Mouse (Mus musculus): Measurements from ENCODE around the gene Atn1. TPM values are rescaled to one million over a fixed set of nuclear protein-coding genes. Genes with fewer than 3 reads are reported as not detected.

The Atn1 gene
- polyA plus RNA-seq, 1 experiment from 2014 or later: 9.0 TPM

- Histone ChIP-seq H3K36me3 (replicated peaks; ENCODE audit: control insufficient read depth, insufficient read depth, low read depth, low read length) (no peaks in the 10 kb centered on the region), H3K9ac (replicated peaks; ENCODE audit: low read length) (no peak overlapping the region), H3K27ac (replicated peaks; ENCODE audit: low read depth, low read length) (no peak overlapping the region), H3K4me3 (ENCODE audit: low read depth, low read length) (no peak overlapping the region), H3K27me3 (ENCODE audit: control insufficient read depth, insufficient read depth, low read length) (no peaks in the 10 kb centered on the region), H3K4me2 (ENCODE audit: low read depth, low read length) (no peak overlapping the region), H3K9me3 (replicated peaks; ENCODE audit: control insufficient read depth, low read length) (no peaks in the 10 kb centered on the region), H3K4me1 (ENCODE audit: control insufficient read depth, insufficient read depth, low read length) (no peaks in the 10 kb centered on the region)
- WGBS: 81% methylated on average over 8 of the region's 8 CpGs
- DNase-seq (ENCODE audit: low spot score) (no peak), ATAC-seq (replicated peaks; ENCODE audit: insufficient number of reproducible peaks, low FRiP score, low TSS enrichment, low read depth) (no peak)
Measured at GRCm38 (mm10) chr6:124723541-124723940, 32.8 kb downstream of the Atn1 start.

- H3K9me3 ChIP-seq (replicated peaks; ENCODE audit: control insufficient read depth, low read length): no peaks in the 10 kb centered on the region
- WGBS: 78% methylated on average over 6 of the region's 6 CpGs
Measured at GRCm38 (mm10) chr6:124722876-124723473, 33.3 kb downstream of the Atn1 start.

GRCm38 (mm10) chr6:124720904-124721303 lies 35.4 kb downstream of the Atn1 start:
- H3K4me1 ChIP-seq (ENCODE audit: control insufficient read depth, insufficient read depth, low read length): no peaks in the 10 kb centered on the region
- no peak overlapping the region for H3K4me3 ChIP-seq (ENCODE audit: low read depth, low read length)
- peaks cover 2% of the 10 kb centered on the region for H3K36me3 ChIP-seq (replicated peaks; ENCODE audit: control insufficient read depth, insufficient read depth, low read depth, low read length)
- no peaks in the 10 kb centered on the region for H3K27me3 ChIP-seq (ENCODE audit: control insufficient read depth, insufficient read depth, low read length)
- ATAC-seq (replicated peaks; ENCODE audit: insufficient number of reproducible peaks, low FRiP score, low TSS enrichment, low read depth): no peak
- H3K27ac ChIP-seq (replicated peaks; ENCODE audit: low read depth, low read length): no peak overlapping the region
- H3K9ac ChIP-seq (replicated peaks; ENCODE audit: low read length): no peak overlapping the region
- no peaks in the 10 kb centered on the region for H3K9me3 ChIP-seq (replicated peaks; ENCODE audit: control insufficient read depth, low read length)
- no peak for DNase-seq (ENCODE audit: low spot score)
- no peak overlapping the region for H3K4me2 ChIP-seq (ENCODE audit: low read depth, low read length)
- 79% methylated on average over 11 of the region's 11 CpGs for WGBS

More at GRCm38 (mm10) chr6:124722876-124723473, 33.3 kb downstream of the Atn1 start:
- H3K9ac ChIP-seq (replicated peaks; ENCODE audit: low read length): no peak overlapping the region
- no peak overlapping the region for H3K4me3 ChIP-seq (ENCODE audit: low read depth, low read length)
- no peak for ATAC-seq (replicated peaks; ENCODE audit: insufficient number of reproducible peaks, low FRiP score, low TSS enrichment, low read depth)
- no peak overlapping the region for H3K27ac ChIP-seq (replicated peaks; ENCODE audit: low read depth, low read length)
- no peaks in the 10 kb centered on the region for H3K36me3 ChIP-seq (replicated peaks; ENCODE audit: control insufficient read depth, insufficient read depth, low read depth, low read length)
- DNase-seq (ENCODE audit: low spot score): no peak
- H3K4me2 ChIP-seq (ENCODE audit: low read depth, low read length): no peak overlapping the region
- H3K4me1 ChIP-seq (ENCODE audit: control insufficient read depth, insufficient read depth, low read length): no peaks in the 10 kb centered on the region
- H3K27me3 ChIP-seq (ENCODE audit: control insufficient read depth, insufficient read depth, low read length): no peaks in the 10 kb centered on the region

- H3K36me3 ChIP-seq (replicated peaks; ENCODE audit: control insufficient read depth, insufficient read depth, low read depth, low read length): peaks cover 7% of the 10 kb centered on the region
- H3K27me3 ChIP-seq (ENCODE audit: control insufficient read depth, insufficient read depth, low read length): no peaks in the 10 kb centered on the region
- no peaks in the 10 kb centered on the region for H3K9me3 ChIP-seq (replicated peaks; ENCODE audit: control insufficient read depth, low read length)
- no peaks in the 10 kb centered on the region for H3K4me1 ChIP-seq (ENCODE audit: control insufficient read depth, insufficient read depth, low read length)
- no peak for ATAC-seq (replicated peaks; ENCODE audit: insufficient number of reproducible peaks, low FRiP score, low TSS enrichment, low read depth)
- no peak overlapping the region for H3K27ac ChIP-seq (replicated peaks; ENCODE audit: low read depth, low read length)
- peak overlapping the region; percentile 16; the same call in 1 of the 2 replicates for H3K4me2 ChIP-seq (ENCODE audit: low read depth, low read length)
- H3K4me3 ChIP-seq (ENCODE audit: low read depth, low read length): peak overlapping the region; percentile 14; the same call in 1 of the 2 replicates
- no peak for DNase-seq (ENCODE audit: low spot score)
- 73% methylated on average over 7 of the region's 7 CpGs for WGBS
- peak overlapping the region; percentile 34; the same call in 1 of the 2 replicates for H3K9ac ChIP-seq (replicated peaks; ENCODE audit: low read length)
Measured at GRCm38 (mm10) chr6:124719354-124719978, 36.9 kb downstream of the Atn1 start.

GRCm38 (mm10) chr6:124718703-124719102 lies 37.6 kb downstream of the Atn1 start:
- H3K27ac ChIP-seq (replicated peaks; ENCODE audit: low read depth, low read length): no peak overlapping the region
- DNase-seq (ENCODE audit: low spot score) (peak; percentile 49), ATAC-seq (replicated peaks; ENCODE audit: insufficient number of reproducible peaks, low FRiP score, low TSS enrichment, low read depth) (no peak)
- peaks cover 10% of the 10 kb centered on the region for H3K36me3 ChIP-seq (replicated peaks; ENCODE audit: control insufficient read depth, insufficient read depth, low read depth, low read length)
- peak overlapping the region; percentile 34 for H3K9ac ChIP-seq (replicated peaks; ENCODE audit: low read length)
- 0 out of 2 replicates have a peak overlapping the region, but pooled peaks have one; percentile 11 for H3K4me2 ChIP-seq (ENCODE audit: low read depth, low read length)
- 59% methylated on average over 14 of the region's 16 CpGs for WGBS
- H3K4me3 ChIP-seq (ENCODE audit: low read depth, low read length): peak overlapping the region; percentile 18
- no peaks in the 10 kb centered on the region for H3K9me3 ChIP-seq (replicated peaks; ENCODE audit: control insufficient read depth, low read length)
- H3K4me1 ChIP-seq (ENCODE audit: control insufficient read depth, insufficient read depth, low read length): no peaks in the 10 kb centered on the region; the same call in 1 of the 2 replicates
- no peaks in the 10 kb centered on the region for H3K27me3 ChIP-seq (ENCODE audit: control insufficient read depth, insufficient read depth, low read length)

- H3K36me3 ChIP-seq (replicated peaks; ENCODE audit: control insufficient read depth, insufficient read depth, low read depth, low read length): peaks cover 10% of the 10 kb centered on the region
- ATAC-seq (replicated peaks; ENCODE audit: insufficient number of reproducible peaks, low FRiP score, low TSS enrichment, low read depth) (no peak), DNase-seq (ENCODE audit: low spot score) (no peak)
- no peak overlapping the region for H3K27ac ChIP-seq (replicated peaks; ENCODE audit: low read depth, low read length)
- H3K9me3 ChIP-seq (replicated peaks; ENCODE audit: control insufficient read depth, low read length): no peaks in the 10 kb centered on the region
- no peaks in the 10 kb centered on the region; the same call in 1 of the 2 replicates for H3K4me1 ChIP-seq (ENCODE audit: control insufficient read depth, insufficient read depth, low read length)
- WGBS: 70% methylated on average over 13 of the region's 13 CpGs
- no peaks in the 10 kb centered on the region for H3K27me3 ChIP-seq (ENCODE audit: control insufficient read depth, insufficient read depth, low read length)
- H3K4me2 ChIP-seq (ENCODE audit: low read depth, low read length): no peak overlapping the region
- no peak overlapping the region; the same call in 1 of the 2 replicates for H3K9ac ChIP-seq (replicated peaks; ENCODE audit: low read length)
- peak overlapping the region; percentile 18 for H3K4me3 ChIP-seq (ENCODE audit: low read depth, low read length)
Measured at GRCm38 (mm10) chr6:124717968-124718367, 38.4 kb downstream of the Atn1 start.

GRCm38 (mm10) chr6:124716864-124717490 lies 39.3 kb downstream of the Atn1 start:
- WGBS: 69% methylated on average over 20 of the region's 20 CpGs
- Histone ChIP-seq H3K27ac (replicated peaks; ENCODE audit: low read depth, low read length) (no peak overlapping the region), H3K4me3 (ENCODE audit: low read depth, low read length) (no peak overlapping the region), H3K9ac (replicated peaks; ENCODE audit: low read length) (no peak overlapping the region), H3K4me1 (ENCODE audit: control insufficient read depth, insufficient read depth, low read length) (no peaks in the 10 kb centered on the region; the same call in 1 of the 2 replicates), H3K27me3 (ENCODE audit: control insufficient read depth, insufficient read depth, low read length) (no peaks in the 10 kb centered on the region), H3K4me2 (ENCODE audit: low read depth, low read length) (no peak overlapping the region), H3K36me3 (replicated peaks; ENCODE audit: control insufficient read depth, insufficient read depth, low read depth, low read length) (peaks cover 10% of the 10 kb centered on the region), H3K9me3 (replicated peaks; ENCODE audit: control insufficient read depth, low read length) (no peaks in the 10 kb centered on the region)
- DNase-seq (ENCODE audit: low spot score) (peak; percentile 66), ATAC-seq (replicated peaks; ENCODE audit: insufficient number of reproducible peaks, low FRiP score, low TSS enrichment, low read depth) (no peak)

GRCm38 (mm10) chr6:124712918-124713317 lies 43.4 kb downstream of the Atn1 start:
- H3K4me1 ChIP-seq (ENCODE audit: control insufficient read depth, insufficient read depth, low read length): no peaks in the 10 kb centered on the region; the same call in 1 of the 2 replicates
- H3K4me2 ChIP-seq (ENCODE audit: low read depth, low read length): peak overlapping the region; percentile 89
- peak overlapping the region; percentile 53; the same call in 1 of the 2 replicates for H3K27ac ChIP-seq (replicated peaks; ENCODE audit: low read depth, low read length)
- DNase-seq (ENCODE audit: low spot score): no peak
- ATAC-seq (replicated peaks; ENCODE audit: insufficient number of reproducible peaks, low FRiP score, low TSS enrichment, low read depth): no peak
- no peaks in the 10 kb centered on the region for H3K9me3 ChIP-seq (replicated peaks; ENCODE audit: control insufficient read depth, low read length)
- 16% methylated on average over 11 of the region's 11 CpGs for WGBS
- H3K36me3 ChIP-seq (replicated peaks; ENCODE audit: control insufficient read depth, insufficient read depth, low read depth, low read length): peaks cover 10% of the 10 kb centered on the region
- H3K4me3 ChIP-seq (ENCODE audit: low read depth, low read length): peak overlapping the region; percentile 70
- no peaks in the 10 kb centered on the region for H3K27me3 ChIP-seq (ENCODE audit: control insufficient read depth, insufficient read depth, low read length)
- H3K9ac ChIP-seq (replicated peaks; ENCODE audit: low read length): peak overlapping the region; percentile 87

Measured in embryonic facial prominence, embryonic 11.5 days (tissue).